Mouse (Mus musculus) kidney, adult 10 weeks (tissue): ENCODE results near the gene Pi16. TPM values are rescaled to one million over a fixed set of nuclear protein-coding genes. Genes with fewer than 3 reads are reported as not detected.

Source experiments
- polyA plus RNA-seq: library from polyadenylated mRNA; stranded (reverse); fragments of 350-450 nt; fragmentation: Illumina TruSeq; extraction: RNeasy Lipid Tissue Mini Kit (QIAGEN cat#74804); gene quantifications from one replicate; pipeline ENCODE4 v1.2.3, GENCODE M21; 2014; ENCODE audit warnings: low read depth, low replicate concordance

Pi16 gene
- not detected for polyA plus RNA-seq

DNA sequence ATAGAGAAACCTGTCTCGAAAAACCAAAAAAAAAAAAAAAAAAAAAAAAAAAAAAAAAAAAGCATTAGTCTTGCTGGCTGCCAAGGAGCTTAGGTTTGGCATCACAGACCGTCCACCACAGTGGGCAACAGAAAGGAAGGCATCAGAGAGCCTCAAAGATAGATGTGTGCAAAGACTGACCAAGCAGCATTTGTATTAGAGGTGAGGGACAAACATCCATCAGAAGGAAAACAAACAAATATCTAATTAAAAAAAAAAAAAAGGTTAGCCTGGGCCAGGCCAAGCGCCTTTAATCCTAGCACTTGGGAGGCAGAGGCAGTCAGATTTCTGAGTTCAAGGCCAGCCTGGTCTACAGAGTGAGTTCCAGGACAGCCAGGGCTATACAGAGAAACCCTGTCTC is at the start of gene Pi16:
Gene Pi16 (plus strand): TSS at position 301 of the 400 bp plus-strand sequence.

GRCm38 (mm10) chr17:29268682-29269348 is 48.7 kb upstream of the Pi16 start, which contains the start of gene BC004004:
TSS of gene BC004004 (plus strand) at chr17:29268788.

GRCm38 (mm10) chr17:29347645-29348256 is 30.3 kb downstream of the Pi16 start, which contains the start of gene Mtch1:
TSS of gene Mtch1 (minus strand) at chr17:29347934.

DNA sequence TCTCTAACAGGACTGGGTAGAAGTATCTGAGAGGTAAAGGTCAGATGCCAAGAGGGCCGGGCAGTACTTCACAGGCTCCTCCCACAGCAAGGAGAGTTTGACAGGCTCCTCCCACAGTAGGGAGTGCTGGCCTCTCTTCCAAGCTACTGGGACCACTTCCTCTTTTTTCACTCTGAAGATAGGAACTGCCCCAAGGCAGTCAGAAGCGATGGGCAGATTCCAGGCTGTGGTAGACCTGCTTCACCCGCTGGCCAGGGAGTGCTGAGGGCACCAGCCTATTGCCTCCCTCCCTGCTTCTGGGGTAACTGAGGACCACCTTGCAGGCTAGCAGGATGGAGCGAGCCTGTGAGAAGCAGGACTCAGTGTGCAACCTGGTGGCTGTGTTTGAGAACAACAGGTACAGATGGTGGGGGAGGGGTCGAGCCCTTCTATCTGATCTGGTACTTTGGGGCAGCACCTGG is 43.3 kb downstream of the Pi16 start, which contains the start of gene Fgd2:
Gene Fgd2 (plus strand): TSS at position 154 of the 461 bp plus-strand sequence.

Other genes with a start within 250 kb of the Pi16 start
- 7.0 TPM for gene Cdkn1a, start 226.7 kb upstream of the Pi16 start, polyA plus RNA-seq
- not detected for gene Rab44, start 203.5 kb upstream of the Pi16 start, polyA plus RNA-seq
- not detected for gene Cpne5, start 79.5 kb upstream of the Pi16 start, polyA plus RNA-seq
- gene Ppil1, start 53.5 kb upstream of the Pi16 start, polyA plus RNA-seq: 13.6 TPM
- 187 TPM for gene BC004004, start 48.9 kb upstream of the Pi16 start, polyA plus RNA-seq
- 11.2 TPM for gene Mtch1, start 30.3 kb downstream of the Pi16 start, polyA plus RNA-seq
- 0.28 TPM for gene Fgd2, start 43.2 kb downstream of the Pi16 start, polyA plus RNA-seq
- 9.3 TPM for gene Pim1, start 173.1 kb downstream of the Pi16 start, polyA plus RNA-seq
- gene Gm17657, start 232.0 kb downstream of the Pi16 start, polyA plus RNA-seq: not detected
- gene Tbc1d22b, start 232.1 kb downstream of the Pi16 start, polyA plus RNA-seq: 3.7 TPM
- gene Tmem217, start 234.7 kb downstream of the Pi16 start, polyA plus RNA-seq: not detected